Mouse (Mus musculus): ENCODE measurements around the gene Acr. TPM values are rescaled to one million over a fixed set of nuclear protein-coding genes. Genes with fewer than 3 reads are reported as not detected.

The Acr gene
- total and polyA plus RNA-seq, 3 experiments, result 0.57 to 1.6 TPM; not detected in 1

DNA sequence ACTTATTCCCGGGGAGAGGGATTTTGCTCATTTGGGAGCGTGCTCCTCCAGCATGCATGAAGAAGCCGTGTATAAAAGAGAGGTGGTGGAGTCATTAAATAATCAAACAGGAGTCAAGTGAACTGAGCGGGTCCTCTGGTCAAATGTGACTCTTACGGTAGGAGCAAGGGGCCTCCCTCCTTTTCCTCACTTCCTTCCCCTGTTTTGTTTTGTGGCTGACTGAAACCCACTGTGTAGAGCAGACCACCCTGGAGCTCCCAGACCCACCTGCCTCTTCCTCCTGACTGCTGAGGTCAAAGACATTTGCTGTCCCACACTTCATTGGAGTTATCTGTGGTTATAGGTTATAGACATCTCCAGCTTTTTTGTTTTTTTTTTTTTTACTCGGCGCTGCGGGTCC, 39.4 kb downstream of the Acr start:
- Histone ChIP-seq H3K36me3 (ENCODE audit: control insufficient read depth, insufficient read depth, low read length) (no peaks in the 10 kb centered on the region), H3K27me3 (ENCODE audit: control insufficient read depth, insufficient read depth, low read length) (no peaks in the 10 kb centered on the region), H3K27ac (no peak overlapping the region), H3K79me2 (replicated peaks; ENCODE audit: control insufficient read depth, insufficient read depth, low read length) (no peaks in the 10 kb centered on the region), H3K9ac (ENCODE audit: low read depth, low read length) (no peak overlapping the region), H3K4me3 (no peak overlapping the region), H3K4me1 (ENCODE audit: control insufficient read depth, insufficient read depth, low read length) (no peaks in the 10 kb centered on the region)
- TF ChIP-seq EP300 (IDR thresholded peaks at IDR 0.05; ENCODE audit: insufficient read depth, low read depth, low read length) (no peak), CTCF (IDR thresholded peaks at IDR 0.05) (no peak), POLR2A (IDR thresholded peaks at IDR 0.05; ENCODE audit: insufficient read depth, low read depth, low read length) (no peak)
- 67% methylated on average over 8 of the region's 8 CpGs for WGBS
- no peak for DNase-seq
- intact Hi-C loops (cut with DNase I), result no loop called here

DNA sequence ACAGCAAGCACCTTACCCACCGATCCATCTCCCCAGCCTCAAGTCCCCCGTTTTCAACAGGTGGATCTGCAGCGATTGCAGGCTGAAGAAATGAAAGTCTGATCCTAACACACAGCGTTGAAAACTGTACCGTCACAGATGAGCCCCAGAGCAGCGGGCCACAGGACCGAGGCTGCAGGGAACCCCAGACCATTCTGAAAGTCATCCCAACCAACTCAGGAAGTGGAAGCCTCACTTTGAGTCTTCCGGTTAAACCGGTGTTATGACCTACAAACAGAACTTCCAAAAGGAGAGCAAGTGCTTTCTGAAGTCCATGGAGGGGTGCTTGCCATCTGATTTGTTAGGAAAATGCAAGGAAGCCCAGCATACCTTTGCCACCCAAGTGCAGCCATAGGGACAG, 39.8 kb downstream of the Acr start:
- Histone ChIP-seq H3K4me3 (no peak overlapping the region), H3K9ac (ENCODE audit: low read depth, low read length) (no peak overlapping the region), H3K79me2 (replicated peaks; ENCODE audit: control insufficient read depth, insufficient read depth, low read length) (no peaks in the 10 kb centered on the region), H3K4me1 (ENCODE audit: control insufficient read depth, insufficient read depth, low read length) (no peaks in the 10 kb centered on the region), H3K27ac (no peak overlapping the region), H3K27me3 (ENCODE audit: control insufficient read depth, insufficient read depth, low read length) (no peaks in the 10 kb centered on the region), H3K36me3 (ENCODE audit: control insufficient read depth, insufficient read depth, low read length) (no peaks in the 10 kb centered on the region)
- intact Hi-C loops (cut with DNase I), result no loop called here
- no peak for DNase-seq
- WGBS, result 68% methylated on average over 9 of the region's 9 CpGs
- TF ChIP-seq EP300 (IDR thresholded peaks at IDR 0.05; ENCODE audit: insufficient read depth, low read depth, low read length) (no peak), CTCF (IDR thresholded peaks at IDR 0.05) (no peak), POLR2A (IDR thresholded peaks at IDR 0.05; ENCODE audit: insufficient read depth, low read depth, low read length) (no peak)

DNA sequence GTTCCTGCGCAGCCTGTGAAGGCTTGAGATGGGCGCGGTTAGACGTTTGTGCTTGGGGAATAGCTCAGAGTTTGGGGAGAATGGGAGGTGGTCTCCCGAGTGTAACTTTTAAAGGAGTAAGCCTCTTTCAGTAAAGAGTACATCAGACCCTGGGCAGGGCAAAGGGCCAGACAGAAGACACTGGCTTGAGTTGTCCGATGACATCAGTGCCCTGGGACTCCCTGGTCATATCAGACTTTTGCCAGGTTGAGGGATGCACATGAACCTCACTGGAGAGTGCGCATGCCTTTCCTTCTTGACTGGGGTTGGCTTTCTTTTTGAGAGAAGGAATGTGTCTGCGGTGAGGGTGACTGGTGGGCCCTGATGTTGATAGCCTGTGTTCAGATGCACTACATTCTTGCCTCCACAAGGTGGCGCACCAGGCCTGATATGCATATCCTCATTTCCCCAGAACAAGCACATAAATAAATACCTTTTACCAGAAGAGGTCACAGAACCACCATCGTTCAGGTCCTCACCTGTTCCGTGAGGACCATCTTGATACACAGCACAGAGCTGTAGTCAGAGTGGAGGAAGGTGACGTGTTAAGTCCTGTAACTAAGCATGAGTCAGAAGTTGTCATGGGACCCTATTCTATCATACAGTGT, 54.3 kb downstream of the Acr start:
- TF ChIP-seq CTCF (IDR thresholded peaks at IDR 0.05) (peak; percentile 81), EP300 (IDR thresholded peaks at IDR 0.05; ENCODE audit: insufficient read depth, low read depth, low read length) (no peak), POLR2A (IDR thresholded peaks at IDR 0.05; ENCODE audit: insufficient read depth, low read depth, low read length) (no peak)
- 77% methylated on average over 12 of the region's 12 CpGs for WGBS
- Histone ChIP-seq H3K9ac (ENCODE audit: low read depth, low read length) (no peak overlapping the region), H3K36me3 (ENCODE audit: control insufficient read depth, insufficient read depth, low read length) (no peaks in the 10 kb centered on the region), H3K4me1 (ENCODE audit: control insufficient read depth, insufficient read depth, low read length) (no peaks in the 10 kb centered on the region; the same call in 1 of the 2 replicates), H3K27me3 (ENCODE audit: control insufficient read depth, insufficient read depth, low read length) (no peaks in the 10 kb centered on the region), H3K27ac (no peak overlapping the region), H3K79me2 (replicated peaks; ENCODE audit: control insufficient read depth, insufficient read depth, low read length) (no peaks in the 10 kb centered on the region), H3K4me3 (no peak overlapping the region)
- peak in 1 of 2 experiments; percentile 32 for DNase-seq
- intact Hi-C loops (cut with DNase I), result loop anchor here (5.0 kb wide), 1 partner anchor 595 kb away; no protein-coding TSS in a partner anchor

DNA sequence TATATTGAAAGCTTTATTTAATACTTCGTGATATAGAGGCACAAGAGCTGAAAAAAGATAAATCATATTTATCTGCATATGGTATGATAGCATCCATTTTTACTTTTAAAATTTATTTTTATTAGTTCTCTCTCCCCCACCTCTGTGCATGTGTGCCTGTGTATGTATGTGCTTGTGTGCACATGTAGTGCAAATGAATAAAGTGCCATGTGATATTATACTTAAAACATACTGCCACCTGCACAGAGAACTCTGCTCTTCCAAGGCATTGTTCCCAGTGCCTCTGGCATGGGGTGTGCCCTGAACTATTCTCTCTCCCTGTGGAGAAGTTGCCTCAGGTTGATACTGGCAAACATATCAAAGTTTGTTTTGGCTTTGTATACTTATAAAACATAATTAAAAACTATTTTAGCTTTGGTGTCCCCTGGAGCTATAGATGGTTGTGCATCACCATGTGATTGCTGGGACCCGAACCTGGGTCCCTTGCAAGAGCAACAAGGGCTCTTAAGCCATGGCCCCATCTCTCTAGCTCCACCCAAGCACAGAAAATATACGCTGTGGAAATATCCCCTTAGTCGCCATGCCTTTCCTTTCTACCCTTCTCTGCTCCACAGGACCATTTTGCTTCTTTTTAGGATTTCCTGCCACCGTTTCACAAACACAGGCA, 55.0 kb downstream of the Acr start:
- no peak for TF ChIP-seq POLR2A (IDR thresholded peaks at IDR 0.05; ENCODE audit: insufficient read depth, low read depth, low read length)
- no peak for TF ChIP-seq CTCF (IDR thresholded peaks at IDR 0.05)
- TF ChIP-seq EP300 (IDR thresholded peaks at IDR 0.05; ENCODE audit: insufficient read depth, low read depth, low read length), result no peak
- Histone ChIP-seq H3K4me1 (ENCODE audit: control insufficient read depth, insufficient read depth, low read length) (no peaks in the 10 kb centered on the region; the same call in 1 of the 2 replicates), H3K27ac (no peak overlapping the region), H3K9ac (ENCODE audit: low read depth, low read length) (no peak overlapping the region), H3K27me3 (ENCODE audit: control insufficient read depth, insufficient read depth, low read length) (no peaks in the 10 kb centered on the region), H3K79me2 (replicated peaks; ENCODE audit: control insufficient read depth, insufficient read depth, low read length) (no peaks in the 10 kb centered on the region), H3K4me3 (no peak overlapping the region), H3K36me3 (ENCODE audit: control insufficient read depth, insufficient read depth, low read length) (no peaks in the 10 kb centered on the region)
- DNase-seq, result no peak
- WGBS, result 38% methylated on average over 5 of the region's 5 CpGs
- intact Hi-C loops (cut with DNase I), result loop anchor here (5.0 kb wide), 1 partner anchor 594 kb away; no protein-coding TSS in a partner anchor

DNA sequence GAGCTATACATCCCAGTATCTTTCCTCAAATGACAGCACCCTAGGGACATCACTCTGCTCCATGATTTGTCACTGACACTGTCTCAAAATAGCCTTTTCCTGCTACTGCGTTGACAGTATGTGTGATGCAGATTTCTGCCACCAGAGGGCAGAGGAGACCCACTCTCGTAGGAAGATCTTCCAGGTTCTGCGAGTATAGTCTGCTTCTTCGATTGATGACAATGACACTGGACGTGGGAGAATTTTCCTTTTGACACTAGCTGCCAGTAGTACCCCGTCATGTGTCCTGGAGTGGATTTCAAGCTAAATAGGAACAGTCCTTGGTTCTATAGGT, 55.5 kb downstream of the Acr start:
- peak; percentile 41 to 66 for DNase-seq
- H3K4me1 ChIP-seq (ENCODE audit: control insufficient read depth, insufficient read depth, low read length), result no peaks in the 10 kb centered on the region; the same call in 1 of the 2 replicates
- 5% methylated on average over 6 of the region's 6 CpGs for WGBS
- H3K27me3 ChIP-seq (ENCODE audit: control insufficient read depth, insufficient read depth, low read length), result no peaks in the 10 kb centered on the region
- intact Hi-C loops (cut with DNase I), result loop anchor here (5.0 kb wide), 1 partner anchor 594 kb away; no protein-coding TSS in a partner anchor
- no peak overlapping the region for H3K4me3 ChIP-seq
- TF ChIP-seq CTCF (IDR thresholded peaks at IDR 0.05), result peak; percentile 98
- peak; percentile 61; the same call in 1 of the 2 replicates for TF ChIP-seq EP300 (IDR thresholded peaks at IDR 0.05; ENCODE audit: insufficient read depth, low read depth, low read length)
- no peak for TF ChIP-seq POLR2A (IDR thresholded peaks at IDR 0.05; ENCODE audit: insufficient read depth, low read depth, low read length)
- no peak overlapping the region for H3K9ac ChIP-seq (ENCODE audit: low read depth, low read length)
- H3K36me3 ChIP-seq (ENCODE audit: control insufficient read depth, insufficient read depth, low read length), result no peaks in the 10 kb centered on the region
- no peaks in the 10 kb centered on the region for H3K79me2 ChIP-seq (replicated peaks; ENCODE audit: control insufficient read depth, insufficient read depth, low read length)
- H3K27ac ChIP-seq, result no peak overlapping the region

Other genes with a start within 250 kb of the Acr start
- not detected for gene Adm2, start 245.6 kb upstream of the Acr start, total RNA-seq (2021)
- gene Adm2, start 245.6 kb upstream of the Acr start, polyA plus RNA-seq (2012; rRNA removed), result not detected in 2 replicates
- gene Miox, start 233.9 kb upstream of the Acr start, total RNA-seq (2021), result not detected
- gene Miox, start 233.9 kb upstream of the Acr start, polyA plus RNA-seq (2012; rRNA removed), result not detected in 2 replicates
- 10 to 100 TPM; 25.7 to 26.1 TPM for gene Lmf2, start 212.7 kb upstream of the Acr start, total RNA-seq (2021)
- 32.9 and 33.3 TPM in 2 replicates for gene Lmf2, start 212.7 kb upstream of the Acr start, polyA plus RNA-seq (2012; rRNA removed)
- 10 to 100 TPM; 49.3 to 55.7 TPM for gene Ncaph2, start 212.6 kb upstream of the Acr start, total RNA-seq (2021)
- gene Ncaph2, start 212.6 kb upstream of the Acr start, polyA plus RNA-seq (2012; rRNA removed), result 69.9 and 70.0 TPM in 2 replicates
- gene Sco2, start 194.5 kb upstream of the Acr start, total RNA-seq (2021), result 10 to 100 TPM; 25.1 to 29.4 TPM
- gene Sco2, start 194.5 kb upstream of the Acr start, polyA plus RNA-seq (2012; rRNA removed), result 35.6 and 40.7 TPM in 2 replicates
- under 1 TPM; 0.18 to 0.47 TPM for gene Tymp, start 191.3 kb upstream of the Acr start, total RNA-seq (2021)
- 1.1 and 1.8 TPM in 2 replicates for gene Tymp, start 191.3 kb upstream of the Acr start, polyA plus RNA-seq (2012; rRNA removed)
- under 1 TPM; 0.91 to 0.94 TPM for gene Odf3b, start 189.0 kb upstream of the Acr start, total RNA-seq (2021)
- 3.6 and 9.1 TPM in 2 replicates for gene Odf3b, start 189.0 kb upstream of the Acr start, polyA plus RNA-seq (2012; rRNA removed)
- not detected for gene Klhdc7b, start 183.4 kb upstream of the Acr start, total RNA-seq (2021)
- not detected in 2 replicates for gene Klhdc7b, start 183.4 kb upstream of the Acr start, polyA plus RNA-seq (2012; rRNA removed)
- gene Syce3, start 157.8 kb upstream of the Acr start, total RNA-seq (2021), result not detected
- not detected in 2 replicates for gene Syce3, start 157.8 kb upstream of the Acr start, polyA plus RNA-seq (2012; rRNA removed)
- gene Cpt1b, start 142.5 kb upstream of the Acr start, total RNA-seq (2021), result 100 to 1,000 TPM; 565 to 584 TPM
- gene Cpt1b, start 142.5 kb upstream of the Acr start, polyA plus RNA-seq (2012; rRNA removed), result 786 and 953 TPM in 2 replicates
- gene C730034F03Rik, start 138.7 kb upstream of the Acr start, total RNA-seq (2021), result 1 to 10 TPM; 1.2 TPM
- gene C730034F03Rik, start 138.7 kb upstream of the Acr start, polyA plus RNA-seq (2012; rRNA removed), result 1.0 and 1.1 TPM in 2 replicates
- gene Gm44502, start 138.6 kb upstream of the Acr start, total RNA-seq (2021), result 1 to 10 TPM; 5.5 to 9.5 TPM
- 2.1 and 2.5 TPM in 2 replicates for gene Gm44502, start 138.6 kb upstream of the Acr start, polyA plus RNA-seq (2012; rRNA removed)
- 10 to 100 TPM; 46.8 to 48.2 TPM for gene Chkb, start 138.4 kb upstream of the Acr start, total RNA-seq (2021)
- 81.3 and 91.7 TPM in 2 replicates for gene Chkb, start 138.4 kb upstream of the Acr start, polyA plus RNA-seq (2012; rRNA removed)
- under 1 TPM in 1 of 2 experiments, not detected in 1; 0.16 TPM for gene Mapk8ip2, start 114.4 kb upstream of the Acr start, total RNA-seq (2021)
- 0.18 and 0.29 TPM in 2 replicates for gene Mapk8ip2, start 114.4 kb upstream of the Acr start, polyA plus RNA-seq (2012; rRNA removed)
- gene Arsa, start 90.9 kb upstream of the Acr start, total RNA-seq (2021), result 10 to 100 TPM; 11.1 to 13.5 TPM
- gene Arsa, start 90.9 kb upstream of the Acr start, polyA plus RNA-seq (2012; rRNA removed), result 19.5 and 22.1 TPM in 2 replicates
- gene Shank3, start 68.7 kb upstream of the Acr start, total RNA-seq (2021), result 10 to 100 TPM; 44.3 to 52.2 TPM
- gene Shank3, start 68.7 kb upstream of the Acr start, polyA plus RNA-seq (2012; rRNA removed), result 29.6 and 31.0 TPM in 2 replicates
- 1 to 10 TPM; 3.7 to 4.2 TPM for gene Rabl2, start 23.6 kb downstream of the Acr start, total RNA-seq (2021)
- 5.2 and 11.0 TPM in 2 replicates for gene Rabl2, start 23.6 kb downstream of the Acr start, polyA plus RNA-seq (2012; rRNA removed)

Data from heart, adult 2 months (tissue).